Mouse (Mus musculus): Measurements from ENCODE around the gene Ino80e.
"Not testable (repeated sequence)": the region's sequence is repeated elsewhere in the genome, so short reads cannot be mapped to it uniquely, and the experiment has no call there.

The Ino80e gene

DNA sequence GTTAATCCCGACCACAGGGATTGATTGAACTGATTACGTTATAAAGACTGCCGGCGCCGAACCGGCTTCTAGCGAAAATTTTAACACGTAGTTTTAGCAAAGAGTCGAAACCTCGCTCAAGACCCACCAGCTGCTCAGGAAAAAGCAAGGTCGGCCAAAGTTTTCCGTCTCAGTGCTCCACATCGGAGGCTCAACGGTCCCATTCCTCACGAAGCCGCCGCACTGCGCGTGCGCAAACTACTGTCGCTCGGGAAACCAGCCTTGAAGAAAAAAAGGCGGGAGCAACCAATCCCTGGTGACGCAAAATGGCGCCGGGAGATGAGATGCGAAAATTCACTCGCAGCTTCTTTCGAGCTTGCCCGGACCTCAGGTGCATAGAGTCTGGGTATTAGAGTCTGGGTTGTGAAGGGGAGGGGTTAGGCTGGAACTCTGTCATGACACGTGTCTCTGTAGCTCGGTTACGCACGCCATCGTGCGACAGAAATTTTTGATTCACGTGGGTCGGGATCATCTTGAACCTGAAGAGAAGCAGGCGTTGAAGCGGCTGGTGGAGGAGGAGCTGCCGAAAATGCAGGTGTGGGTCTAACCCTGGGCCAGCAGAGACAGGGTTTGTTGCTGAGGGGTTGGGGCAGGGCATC, at the start of gene Ino80e:
Ino80e (minus strand) TSS at position 231 of the 638 bp plus-strand sequence.
- peak; percentile 99 for DNase-seq (ENCODE audit: low spot score)

DNA sequence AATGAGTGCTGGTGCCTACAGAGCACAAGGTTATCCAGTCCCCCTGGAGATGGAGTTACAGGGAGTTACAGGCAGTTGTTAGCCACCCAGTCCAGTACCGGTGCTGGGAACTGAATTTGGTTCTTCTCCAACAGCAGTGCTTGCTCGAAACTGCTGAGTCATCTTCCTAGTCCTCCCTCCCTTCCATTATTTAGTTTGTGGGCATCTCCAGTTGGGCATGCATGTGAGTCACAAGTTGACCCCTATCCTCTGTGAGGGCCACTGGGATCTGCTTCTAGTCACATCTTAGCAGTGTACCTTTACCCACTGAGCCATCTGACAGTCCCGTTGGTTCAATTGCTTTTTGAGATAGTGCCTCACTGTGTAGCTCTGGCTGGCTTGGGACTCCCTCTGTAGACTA, 43.4 kb upstream of the Ino80e start:
- no peak for DNase-seq (ENCODE audit: low spot score)

DNA sequence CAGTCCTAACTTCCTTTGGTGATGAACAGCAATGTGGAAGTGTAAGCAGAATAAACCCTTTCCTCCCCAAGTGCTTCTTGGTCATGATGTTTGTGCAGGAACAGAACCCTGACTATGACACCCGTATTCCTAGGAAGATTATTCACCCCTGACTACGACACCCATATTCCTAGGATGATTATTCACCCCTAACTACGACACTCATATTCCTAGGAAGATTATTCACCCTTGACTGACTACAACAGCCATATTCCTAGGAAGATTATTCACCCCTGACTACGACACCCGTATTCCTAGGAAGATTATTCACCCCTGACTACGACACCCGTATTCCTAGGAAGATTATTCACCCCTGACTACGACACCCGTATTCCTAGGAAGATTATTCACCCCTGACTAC, 37.6 kb upstream of the Ino80e start:
- DNase-seq (ENCODE audit: low spot score), result not testable (repeated sequence)

DNA sequence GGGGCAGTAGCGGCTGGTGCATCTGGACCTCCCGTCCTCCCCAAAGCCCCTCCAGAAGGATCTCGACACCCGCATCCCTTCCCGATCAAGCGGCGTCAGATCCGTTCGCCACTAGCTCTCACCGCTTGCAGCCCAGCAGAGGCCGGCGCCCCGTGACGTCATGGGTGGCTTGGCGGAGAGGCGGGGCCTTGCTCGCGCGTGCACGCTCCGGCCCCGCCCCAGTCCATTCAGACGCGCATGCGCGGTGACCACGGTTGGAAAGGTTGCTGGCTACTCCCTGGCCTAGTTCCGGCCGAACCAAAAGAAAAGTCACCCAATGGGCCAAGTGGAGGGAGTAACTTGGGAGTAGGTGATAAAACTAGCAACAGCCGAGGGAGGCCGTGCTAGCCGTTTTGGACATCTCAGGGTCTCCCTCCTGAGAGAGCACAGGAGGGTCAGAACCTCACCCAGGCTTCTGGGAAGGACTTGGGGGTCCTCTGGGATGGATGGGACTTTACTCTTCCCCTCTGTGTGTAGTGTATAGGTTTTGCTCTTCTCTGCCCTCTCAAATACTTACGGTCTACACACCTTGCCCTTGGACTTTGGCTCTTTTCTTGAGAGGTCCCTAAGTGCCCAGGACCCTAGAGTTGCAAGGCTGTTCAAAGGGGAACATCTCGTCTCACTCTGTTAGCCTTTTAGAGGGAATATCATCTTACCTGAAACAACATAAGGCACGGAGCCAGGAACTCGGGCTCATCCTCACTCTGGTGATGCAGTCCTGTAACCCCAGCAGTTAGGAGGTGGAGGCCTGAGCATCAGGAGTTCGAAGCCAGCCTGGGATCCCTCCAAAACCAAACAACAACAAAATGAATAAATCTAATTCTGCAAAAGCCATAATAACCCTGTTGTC, 36.2 kb upstream of the Ino80e start:
- peak; percentile 95 for DNase-seq (ENCODE audit: low spot score)

DNA sequence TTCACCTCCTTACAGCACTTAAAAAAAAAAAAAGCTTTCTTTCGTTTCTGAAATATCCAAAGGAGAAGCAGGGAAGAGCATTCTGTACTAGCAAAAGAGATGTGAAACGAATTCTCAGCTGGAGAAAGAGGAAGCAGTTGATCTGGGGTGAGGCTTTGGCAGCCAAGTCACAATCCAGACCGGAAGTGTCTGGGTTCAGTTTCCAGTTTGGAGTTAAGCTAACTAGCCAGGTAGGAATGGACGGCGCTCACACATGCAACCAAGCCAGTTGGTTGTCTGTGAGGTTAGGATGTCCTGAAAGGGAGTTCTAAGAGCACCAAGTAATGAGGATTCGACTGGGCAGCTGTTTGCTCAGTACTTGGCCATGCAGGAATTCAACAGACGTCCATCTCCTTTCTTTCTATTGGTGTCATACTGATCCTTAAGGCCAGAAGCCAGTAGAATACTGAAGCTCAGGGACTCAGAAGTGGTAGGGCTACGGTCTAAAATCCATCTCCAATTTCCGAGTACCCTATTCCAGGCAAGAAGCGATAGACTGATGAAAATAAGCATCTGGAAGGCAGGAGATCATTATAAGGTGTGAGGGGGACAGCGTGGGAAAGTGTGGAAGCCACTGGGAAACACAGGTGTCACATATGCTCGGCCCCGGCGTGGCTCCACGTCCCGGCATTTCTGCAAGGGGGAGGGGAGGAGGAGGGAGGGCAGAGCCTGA, 35.4 kb upstream of the Ino80e start:
- no peak for DNase-seq (ENCODE audit: low spot score)

DNA sequence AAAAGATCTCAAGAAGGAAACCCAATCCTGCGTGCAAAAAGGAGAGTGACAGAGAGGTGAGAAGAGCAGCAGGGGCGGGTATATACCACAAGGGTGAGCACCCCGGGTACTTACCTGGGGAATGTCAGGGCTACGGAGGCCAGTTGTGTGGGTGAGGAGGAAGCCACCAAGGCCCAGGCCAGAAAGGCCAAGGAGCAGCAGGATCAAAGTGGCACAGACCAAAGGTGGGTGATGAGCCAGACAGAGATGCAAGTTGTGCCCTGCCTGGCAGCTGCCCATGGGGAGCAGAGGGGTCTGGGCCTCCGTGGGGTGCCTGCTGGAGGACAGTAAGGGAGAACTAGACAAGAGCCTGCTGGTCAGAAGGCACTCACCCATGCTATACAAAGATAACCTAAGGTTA, 34.7 kb upstream of the Ino80e start:
- no peak for DNase-seq (ENCODE audit: low spot score)

DNA sequence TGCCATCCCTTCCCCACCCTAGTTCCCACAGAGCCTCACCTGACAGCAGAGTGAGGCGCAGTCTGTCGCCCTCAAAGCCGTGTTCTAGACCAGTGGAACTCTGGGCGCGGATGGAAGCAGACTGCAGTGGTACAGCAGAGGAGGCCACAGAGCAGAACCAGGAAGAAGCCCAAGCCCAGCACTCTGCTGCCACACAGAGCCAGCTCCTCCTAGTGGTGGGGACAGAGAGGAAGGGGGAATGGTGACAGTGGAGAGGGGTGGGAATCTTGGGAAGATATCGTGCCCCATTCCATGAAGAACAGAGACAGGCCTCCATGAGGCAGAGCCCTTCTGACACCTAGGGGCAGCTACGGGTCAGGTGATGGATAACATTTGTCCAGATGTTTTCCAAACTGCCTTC, 26.7 kb upstream of the Ino80e start:
- peak; percentile 29 for DNase-seq (ENCODE audit: low spot score)

DNA sequence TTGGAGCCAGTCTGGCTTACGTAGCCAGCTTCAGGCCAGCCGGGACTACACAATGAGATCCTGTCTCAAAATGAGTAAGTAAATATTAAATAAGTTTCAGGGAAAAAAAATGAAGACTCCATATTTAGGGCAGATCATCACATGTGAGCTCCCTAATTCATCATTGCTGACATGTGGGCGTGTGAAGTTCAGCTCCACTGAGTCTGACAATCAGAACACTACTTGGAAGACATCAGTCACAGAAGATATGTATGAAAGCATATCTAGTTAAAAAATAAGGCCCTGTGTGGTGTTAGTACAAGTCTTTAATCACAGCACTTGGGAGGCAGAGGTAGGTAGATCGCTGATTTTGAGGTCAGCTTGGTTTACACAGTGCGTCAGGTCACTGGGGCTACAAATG, 25.1 kb upstream of the Ino80e start:
- no peak for DNase-seq (ENCODE audit: low spot score)

DNA sequence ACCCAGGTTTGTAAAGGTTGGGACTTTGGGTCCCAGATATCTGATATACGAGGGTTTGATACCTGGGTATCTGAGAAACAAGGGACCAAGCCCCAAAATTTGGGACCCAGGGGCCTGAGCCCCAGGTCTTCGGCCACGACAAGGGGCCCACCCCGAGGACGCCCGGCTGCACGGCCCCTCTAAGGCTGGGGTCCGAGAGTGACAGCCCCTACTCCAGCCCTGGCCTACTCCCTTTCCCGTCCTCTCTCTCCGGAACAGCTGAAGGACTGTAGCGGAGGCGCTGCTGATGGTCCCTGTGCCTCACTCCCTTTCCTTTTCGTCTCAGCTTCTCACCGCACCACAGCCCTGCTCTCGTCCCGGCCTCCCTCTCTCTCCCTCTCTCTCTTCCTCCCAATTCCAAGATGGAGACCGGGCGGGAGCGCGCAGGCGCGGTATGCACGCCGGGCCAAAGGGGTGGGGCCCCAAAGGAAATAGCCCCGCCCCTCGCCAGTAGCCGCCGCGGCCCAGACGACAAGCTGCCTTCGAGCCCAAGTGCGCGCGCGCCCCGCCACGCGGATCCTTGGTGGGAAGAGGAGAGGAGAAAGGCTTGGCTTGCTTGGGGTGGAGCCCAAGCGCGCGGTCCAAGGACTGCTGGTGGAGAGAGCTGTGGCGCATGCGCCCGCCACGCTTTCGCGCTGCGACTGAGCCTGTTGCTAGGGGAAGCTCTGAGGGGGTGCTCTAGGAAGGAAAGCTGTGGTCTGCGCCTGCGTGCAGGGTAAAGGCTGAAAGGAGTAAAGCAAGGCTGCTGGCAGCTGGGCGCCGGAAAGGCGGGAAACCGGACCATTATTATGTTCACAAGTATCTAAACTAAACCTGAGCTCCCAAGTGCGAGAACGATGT, 22.3 kb upstream of the Ino80e start, which contains the start of gene Taok2:
Taok2 (minus strand) TSS at position 418 of the 879 bp plus-strand sequence.
- peak; percentile 97 for DNase-seq (ENCODE audit: low spot score)

DNA sequence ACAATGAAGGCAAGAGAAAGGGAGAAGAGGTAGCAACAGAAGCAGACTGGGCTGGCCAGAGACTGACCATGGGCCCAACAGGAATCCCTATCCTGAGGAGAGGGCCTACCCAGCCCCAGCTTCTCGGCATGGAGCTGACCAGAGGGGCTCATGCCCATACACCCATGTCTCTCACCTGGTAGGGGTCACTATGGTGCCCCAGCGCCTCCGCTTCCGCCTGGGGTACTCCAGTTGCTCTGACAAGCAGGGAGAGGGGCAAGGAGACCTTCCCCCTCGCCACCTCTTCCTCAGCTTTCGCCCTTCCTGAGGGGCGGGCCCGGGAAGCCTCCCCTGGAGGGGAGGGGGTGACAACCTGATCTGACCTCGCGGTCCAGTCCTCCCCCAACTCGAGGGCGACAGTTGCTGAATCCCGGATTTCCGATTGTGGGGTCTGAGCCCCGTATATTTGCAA, 21.6 kb upstream of the Ino80e start:
- peak; percentile 48 for DNase-seq (ENCODE audit: low spot score)

DNA sequence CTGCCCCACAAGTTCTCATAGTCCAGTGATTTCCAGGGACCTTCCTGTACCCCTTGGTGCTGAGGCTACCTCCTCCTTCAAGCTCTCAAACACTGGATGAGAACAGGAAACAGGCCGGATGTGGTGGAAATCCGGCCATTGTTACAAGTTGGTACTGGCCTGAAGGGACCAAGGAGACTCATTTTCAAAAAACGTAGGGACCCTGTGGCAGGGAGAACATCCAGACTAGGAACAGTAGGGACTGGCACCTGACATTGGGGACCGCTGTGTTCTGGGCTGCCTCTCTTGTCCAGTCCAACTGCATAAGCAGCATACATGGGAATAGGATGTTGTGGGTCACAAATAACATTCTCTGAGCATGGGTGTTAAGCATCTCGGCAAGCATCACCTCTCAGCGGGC, 18.9 kb upstream of the Ino80e start:
- DNase-seq (ENCODE audit: low spot score), result no peak

DNA sequence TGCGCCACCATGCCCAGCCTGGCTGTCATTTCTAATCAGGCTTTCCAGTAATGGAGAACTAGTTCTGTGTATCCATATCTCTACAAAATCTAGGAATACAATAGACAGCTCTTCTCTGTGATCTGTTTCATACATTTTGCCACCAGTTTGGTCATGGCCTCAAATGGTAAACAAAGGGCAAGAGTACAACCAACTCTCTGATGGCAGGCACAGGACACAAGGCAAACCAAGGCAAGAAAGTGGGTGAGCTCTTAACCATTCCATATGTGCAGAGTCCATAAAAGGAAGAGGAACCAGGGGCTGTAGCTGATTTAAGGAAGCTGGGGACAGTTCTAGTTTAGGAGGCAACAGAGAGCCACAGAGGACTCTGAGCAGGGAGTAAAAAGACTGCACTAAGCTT, 15.1 kb upstream of the Ino80e start:
- no peak for DNase-seq (ENCODE audit: low spot score)

DNA sequence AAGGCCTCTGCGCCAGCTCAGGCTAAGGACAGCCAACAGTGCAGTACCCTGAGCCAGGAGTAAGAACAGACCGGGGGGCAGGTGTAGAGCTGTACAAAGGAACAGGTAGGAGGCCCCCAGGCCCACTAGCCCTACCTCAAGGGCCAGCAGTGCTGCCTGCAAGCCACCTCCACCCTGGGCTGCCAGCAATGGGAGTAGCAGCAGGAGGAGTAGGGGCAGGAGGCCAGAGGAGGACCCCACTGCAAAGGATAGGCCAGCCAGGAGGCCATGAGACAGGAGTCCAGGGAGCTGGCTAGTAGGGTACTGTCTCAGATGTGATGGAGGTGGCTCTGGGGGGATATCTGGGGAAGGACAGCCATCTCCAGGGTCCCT, 8.3 kb upstream of the Ino80e start:
- DNase-seq (ENCODE audit: low spot score), result no peak

DNA sequence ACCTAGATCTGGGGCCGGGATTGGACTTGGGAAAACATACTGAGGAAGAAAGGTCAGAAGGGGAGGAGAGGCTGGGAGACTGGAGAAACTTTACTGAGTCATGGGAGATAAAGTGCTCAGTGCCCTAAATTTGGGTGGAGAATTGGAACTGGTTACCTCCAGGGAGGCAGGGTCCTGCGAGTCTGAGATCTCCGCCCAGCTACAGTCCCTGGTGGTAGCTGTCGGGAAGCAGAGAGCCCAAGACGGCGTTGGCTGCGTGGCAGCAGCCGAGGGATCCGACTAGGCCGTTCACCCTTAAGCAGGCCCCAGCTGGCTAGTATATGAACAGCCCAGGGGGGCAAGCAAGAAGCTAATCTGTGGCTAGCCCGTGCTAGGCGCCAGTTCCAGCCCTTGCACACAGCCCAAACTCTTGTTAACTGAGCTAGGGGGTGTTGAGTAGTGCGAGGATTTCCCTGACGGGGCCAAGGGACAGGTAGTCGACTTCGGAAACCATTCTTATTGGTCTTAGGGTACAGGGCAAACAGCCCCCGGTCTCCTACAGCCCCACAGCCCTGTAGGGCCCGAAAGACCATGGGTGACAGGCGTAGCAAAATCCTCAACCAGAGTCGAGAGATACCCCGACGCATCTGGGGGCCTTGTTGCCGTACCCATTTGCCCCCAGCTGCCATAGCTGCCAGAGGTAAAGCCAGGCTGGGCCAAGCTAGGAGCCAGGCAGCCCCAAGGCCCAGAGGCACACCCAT, 7.8 kb upstream of the Ino80e start:
- no peak for DNase-seq (ENCODE audit: low spot score)

DNA sequence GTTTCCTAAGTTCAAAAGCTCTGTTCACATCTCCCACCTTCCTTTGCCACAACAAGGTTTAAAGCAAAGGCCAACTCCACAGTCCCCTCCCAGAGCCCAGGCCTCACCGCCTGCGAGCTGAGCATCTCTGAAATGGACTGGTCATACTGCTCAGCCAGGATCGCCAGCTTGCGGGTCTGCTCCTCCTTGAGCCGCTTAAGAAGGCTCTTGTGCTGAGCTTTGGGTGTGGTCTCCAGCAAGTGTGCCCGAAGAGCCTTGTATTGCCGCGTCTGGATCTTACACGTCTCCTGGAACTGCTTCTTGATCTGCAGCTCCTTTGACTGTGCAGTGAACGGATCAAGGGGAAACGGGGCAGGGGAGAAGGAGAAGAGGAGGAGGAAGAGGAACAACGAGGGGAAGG, 5.8 kb upstream of the Ino80e start:
- DNase-seq (ENCODE audit: low spot score), result no peak

DNA sequence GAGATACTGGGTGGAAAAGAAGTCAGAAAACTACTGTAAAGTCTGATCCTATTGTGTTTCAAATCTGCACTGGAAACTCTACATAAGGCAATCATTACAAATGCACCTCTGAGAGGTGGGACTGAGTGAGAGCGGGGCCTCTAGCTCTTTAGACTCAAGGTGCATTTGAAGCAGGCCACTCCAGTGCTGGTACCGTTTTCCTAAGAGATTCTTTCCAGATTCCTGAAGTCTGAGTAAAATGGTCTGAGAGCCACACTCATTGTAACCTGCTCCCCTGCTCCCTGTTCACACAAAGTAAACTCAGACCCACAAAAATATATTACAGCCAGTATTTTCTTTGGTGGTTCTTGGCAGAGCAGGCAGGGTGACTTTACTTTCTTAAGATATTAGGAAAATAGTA, 5.4 kb upstream of the Ino80e start:
- no peak for DNase-seq (ENCODE audit: low spot score)

DNA sequence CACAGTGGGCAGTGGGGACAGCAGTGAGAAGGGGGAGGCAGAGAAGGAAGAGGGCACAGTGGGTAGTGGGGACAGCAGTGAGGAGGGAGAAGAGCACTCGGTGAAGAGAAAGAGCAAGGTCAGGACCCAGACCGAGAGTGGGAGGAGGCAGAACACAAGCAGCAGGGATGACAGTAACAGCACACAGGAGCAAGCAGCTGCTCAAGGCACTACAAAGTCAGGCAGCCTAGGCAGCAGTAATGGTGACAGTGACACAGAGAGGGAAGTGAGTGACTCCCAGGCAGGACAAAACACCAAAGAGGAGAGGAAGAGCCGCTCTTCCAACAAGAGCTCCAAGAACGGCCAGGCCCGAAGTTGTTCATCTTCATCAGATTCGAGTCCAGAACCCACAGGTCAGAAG, 1.6 kb upstream of the Ino80e start:
- no peak for DNase-seq (ENCODE audit: low spot score)

DNA sequence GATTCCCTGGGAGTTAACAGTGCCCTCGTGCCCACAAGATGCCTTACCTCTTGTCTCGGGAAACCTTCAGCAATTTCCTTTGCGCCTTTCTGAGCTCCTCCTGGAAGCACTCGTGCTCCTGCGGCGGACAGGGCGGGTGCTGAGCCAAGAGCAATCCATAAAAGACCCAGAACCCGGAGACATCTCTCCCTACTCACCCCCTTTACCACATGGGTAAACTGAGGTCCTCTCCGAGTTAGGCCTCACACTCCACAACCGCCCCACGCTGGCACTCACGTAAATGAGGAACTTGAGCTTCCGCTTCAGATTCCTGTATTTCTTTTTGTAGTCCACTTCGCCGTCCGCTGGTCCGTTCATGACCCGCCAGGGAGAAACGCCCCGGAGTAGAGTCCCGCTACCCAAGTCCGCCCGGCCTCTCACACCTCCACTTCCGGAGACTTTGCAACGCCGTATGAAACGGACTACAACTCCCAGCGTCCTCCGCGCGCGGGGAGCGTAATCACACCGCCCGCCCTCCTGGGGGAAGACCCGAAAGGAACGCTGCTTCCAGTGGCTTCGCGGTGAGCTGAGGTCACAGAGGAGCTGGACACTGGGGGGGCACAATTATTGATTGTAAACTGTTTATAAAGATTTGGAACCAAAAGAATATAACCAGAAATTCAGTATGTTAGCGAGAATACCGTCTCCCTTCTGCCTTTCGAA, 597 bp downstream of the Ino80e start, which contains the start of gene Hirip3:
Hirip3 (plus strand) TSS at position 544 of the 702 bp plus-strand sequence.
- peak; percentile 99 for DNase-seq (ENCODE audit: low spot score)

DNA sequence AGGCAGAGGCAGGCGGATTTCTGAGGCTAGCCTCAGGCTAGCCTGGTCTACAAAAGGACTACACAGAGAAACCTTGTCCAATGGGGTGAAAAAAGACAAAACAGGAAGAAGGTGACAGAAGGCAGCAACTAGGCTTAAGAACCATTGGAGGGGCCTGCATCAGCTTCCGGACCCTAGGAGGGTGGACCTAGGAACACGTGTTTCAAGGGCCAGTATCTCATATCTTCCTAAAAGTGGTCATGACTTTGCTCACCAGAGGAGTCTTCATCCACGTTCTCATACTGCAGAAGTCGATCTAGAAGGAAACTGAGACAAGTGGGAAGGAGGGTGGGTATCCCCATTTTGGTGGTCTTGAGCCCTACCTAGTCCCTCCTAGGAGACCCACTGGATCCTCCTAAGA, 1.2 kb downstream of the Ino80e start:
- no peak for DNase-seq (ENCODE audit: low spot score)

DNA sequence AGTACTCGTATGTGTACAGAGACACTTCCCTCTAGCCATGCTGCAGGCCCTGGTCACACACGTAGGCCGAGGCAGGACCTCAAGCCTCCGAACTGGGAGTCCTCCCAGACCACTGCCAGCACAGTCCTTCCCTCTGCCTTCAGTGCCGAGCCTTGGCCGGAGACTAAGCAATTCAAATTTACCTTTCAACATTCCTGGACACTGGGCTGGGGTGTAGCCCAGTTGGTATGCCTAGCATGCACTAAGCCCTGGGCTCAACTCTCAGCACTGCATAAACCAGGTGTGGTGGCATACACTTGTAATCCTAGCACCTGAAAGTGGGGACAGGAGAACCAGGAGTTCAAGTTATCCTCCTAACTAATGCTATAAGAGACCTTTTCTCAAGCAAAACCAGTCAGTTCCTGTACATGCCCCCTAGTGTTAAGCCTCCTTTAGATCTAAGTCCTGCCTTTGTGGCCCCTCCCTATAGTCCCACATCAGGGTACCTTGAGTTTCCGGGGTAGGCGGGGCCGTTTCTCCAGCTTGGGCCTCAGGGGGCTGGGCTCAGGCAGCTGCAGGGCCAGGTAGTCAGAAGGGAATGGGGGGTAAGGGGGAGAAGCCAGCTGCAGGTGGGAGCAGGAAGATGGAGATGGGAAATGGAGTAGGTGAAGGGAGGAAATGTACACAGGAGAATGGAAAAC, 5.3 kb downstream of the Ino80e start:
- no peak for DNase-seq (ENCODE audit: low spot score)

All from embryo, embryonic 10.5 days (tissue).